Mouse (Mus musculus): ENCODE results near the gene Aqp2.

The Aqp2 gene

GRCm38 (mm10) chr15:99578802-99579485 lies at the start of gene Aqp2:
Gene Aqp2 (plus strand): TSS chr15:99579055.
- DNase-seq (ENCODE audit: low spot score): no peak

- no peak for DNase-seq (ENCODE audit: low spot score)
These were observed 47.7 kb upstream of the Aqp2 start for GRCm38 (mm10) chr15:99531146-99531545.

- DNase-seq (ENCODE audit: low spot score): no peak
These were observed 46.8 kb upstream of the Aqp2 start for GRCm38 (mm10) chr15:99532023-99532422.

GRCm38 (mm10) chr15:99536889-99537862 lies 41.7 kb upstream of the Aqp2 start:
- no peak for DNase-seq (ENCODE audit: low spot score)

GRCm38 (mm10) chr15:99539891-99540290 lies 39.0 kb upstream of the Aqp2 start:
- DNase-seq (ENCODE audit: low spot score): no peak

- no peak for DNase-seq (ENCODE audit: low spot score)
These were observed 34.8 kb upstream of the Aqp2 start for GRCm38 (mm10) chr15:99544047-99544446.

GRCm38 (mm10) chr15:99546596-99546995 lies 32.3 kb upstream of the Aqp2 start:
- DNase-seq (ENCODE audit: low spot score): no peak

- no peak for DNase-seq (ENCODE audit: low spot score)
These were observed 31.1 kb upstream of the Aqp2 start for GRCm38 (mm10) chr15:99547732-99548131.

GRCm38 (mm10) chr15:99549901-99550300 lies 29.0 kb upstream of the Aqp2 start:
- no peak for DNase-seq (ENCODE audit: low spot score)

GRCm38 (mm10) chr15:99553767-99554166 lies 25.1 kb upstream of the Aqp2 start:
- DNase-seq (ENCODE audit: low spot score): no peak

GRCm38 (mm10) chr15:99558947-99559346 lies 19.9 kb upstream of the Aqp2 start:
- no peak for DNase-seq (ENCODE audit: low spot score)

GRCm38 (mm10) chr15:99560246-99560645 lies 18.6 kb upstream of the Aqp2 start:
- no peak for DNase-seq (ENCODE audit: low spot score)

GRCm38 (mm10) chr15:99567371-99567770 lies 11.5 kb upstream of the Aqp2 start:
- DNase-seq (ENCODE audit: low spot score): peak; percentile 36

GRCm38 (mm10) chr15:99568682-99569081 lies 10.2 kb upstream of the Aqp2 start:
- DNase-seq (ENCODE audit: low spot score): no peak

- DNase-seq (ENCODE audit: low spot score): no peak
These were observed 9.7 kb upstream of the Aqp2 start for GRCm38 (mm10) chr15:99569123-99569522.

- DNase-seq (ENCODE audit: low spot score): no peak
These were observed 4.8 kb downstream of the Aqp2 start for GRCm38 (mm10) chr15:99583463-99584344.

GRCm38 (mm10) chr15:99584407-99585202 lies 5.8 kb downstream of the Aqp2 start:
- no peak for DNase-seq (ENCODE audit: low spot score)

- no peak for DNase-seq (ENCODE audit: low spot score)
These were observed 6.9 kb downstream of the Aqp2 start for GRCm38 (mm10) chr15:99585741-99586140.

- DNase-seq (ENCODE audit: low spot score): no peak
These were observed 7.7 kb downstream of the Aqp2 start for GRCm38 (mm10) chr15:99586525-99586924.

- no peak for DNase-seq (ENCODE audit: low spot score)
These were observed 10.4 kb downstream of the Aqp2 start for GRCm38 (mm10) chr15:99589237-99589636.

GRCm38 (mm10) chr15:99589704-99590103 lies 10.8 kb downstream of the Aqp2 start:
- no peak for DNase-seq (ENCODE audit: low spot score)
